Mouse (Mus musculus) forebrain, embryonic 14.5 days (tissue): ENCODE measurements around the gene Tmem132c. TPM values are rescaled to one million over a fixed set of nuclear protein-coding genes. Genes with fewer than 3 reads are reported as not detected.
A peak's percentile ranks its signal among the peaks of the same experiment; 100 is the strongest.

ENCODE experiments used
- ATAC-seq: fragments of 200-750 bp; cut with Nextera tagmentation; 2 replicates; pipeline ENCODE4 v1.8.0; 2017; ENCODE audit warnings: mild to moderate bottlenecking, moderate library complexity
- DNase-seq: peaks from one replicate; pipeline ENCODE4 v3.0.0-alpha.2; 2015; ENCODE audit warnings: low spot score
- H3K27ac ChIP-seq: fragments of 300-500 bp; sonication (generic); 2 replicates; pipeline ENCODE4 v1.5.1; 2014; ENCODE audit warnings: low read depth, mild to moderate bottlenecking, control low read depth, low read length, moderate library complexity
- H3K27me3 ChIP-seq: fragments of 300-500 bp; sonication (generic); replicated peaks from 2 replicates; pipeline ENCODE4 v1.6.1; 2014; ENCODE audit warnings: low read length, control low read depth, mixed read lengths; ENCODE audit not compliant: control insufficient read depth, insufficient read depth
- H3K36me3 ChIP-seq: fragments of 300-500 bp; sonication (generic); 2 replicates; pipeline ENCODE4 v1.6.1; 2014; ENCODE audit warnings: low read length, control low read depth; ENCODE audit not compliant: control insufficient read depth, insufficient read depth
- H3K4me1 ChIP-seq: fragments of 300-500 bp; sonication (generic); 2 replicates; pipeline ENCODE4 v1.6.1; 2014; ENCODE audit warnings: antibody characterized with exemption, low read length, control low read depth; ENCODE audit not compliant: control insufficient read depth, insufficient read depth
- H3K4me2 ChIP-seq: fragments of 300-500 bp; sonication (generic); 2 replicates; pipeline ENCODE4 v1.6.1; 2014; ENCODE audit warnings: mild to moderate bottlenecking, control low read depth, low read length
- H3K4me3 ChIP-seq: fragments of 300-500 bp; sonication (generic); 2 replicates; pipeline ENCODE4 v1.5.1; 2014; ENCODE audit warnings: low read depth, low read length, control low read depth
- H3K9ac ChIP-seq: fragments of 300-500 bp; sonication (generic); 2 replicates; pipeline ENCODE4 v1.6.1; 2014; ENCODE audit warnings: mild to moderate bottlenecking, low read length, control low read depth, moderate library complexity
- H3K9me3 ChIP-seq: fragments of 300-500 bp; sonication (generic); replicated peaks from 2 replicates; pipeline ENCODE4 v1.6.1; 2016; ENCODE audit warnings: low read length, control low read depth, mixed read lengths; ENCODE audit not compliant: control insufficient read depth
- WGBS: fragments of 180-500 bp; shearing (Covaris S2); extraction: QIAGEN DNeasy Blood & Tissue Kit; methylation state at CpG from one replicate; pipeline ENCODE4 v1.1.7; 2014; 5-methylcytosine and 5-hydroxymethylcytosine counted together
- polyA plus RNA-seq: library from polyadenylated mRNA; unstranded; fragments of >200 nt; fragmentation: Nextera tagmentation; extraction: Ambion mirVana; gene quantifications from 2 replicates; pipeline ENCODE4 v1.2.1, GENCODE M21; 2014

The Tmem132c gene
- polyA plus RNA-seq, 1 experiment from 2014 or later = 6.5 TPM

DNA sequence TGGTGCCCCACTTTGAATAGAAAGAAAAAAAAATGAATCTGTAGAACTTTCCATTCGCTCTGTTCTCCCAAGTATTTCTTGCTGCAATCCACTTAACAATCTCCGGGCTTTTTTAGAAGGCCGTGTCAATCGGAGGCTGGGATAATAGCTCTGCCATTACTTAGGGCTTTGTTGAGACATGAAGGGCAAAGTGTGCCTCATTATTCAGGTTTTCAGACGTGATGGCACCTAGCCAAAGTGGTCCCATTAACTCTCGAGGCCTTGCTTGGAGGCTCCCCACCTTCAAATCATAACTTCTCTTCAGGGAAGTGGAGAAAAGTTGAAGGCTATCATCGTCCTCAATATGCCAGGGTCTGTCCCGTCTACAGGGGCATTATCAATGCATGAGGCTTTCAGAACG, 190.0 kb downstream of the Tmem132c start:
- Histone ChIP-seq H3K4me1 (peaks cover 11% of the 10 kb centered on the region), H3K4me3 (no peak overlapping the region), H3K36me3 (no peaks in the 10 kb centered on the region), H3K27ac (no peak overlapping the region), H3K4me2 (no peak overlapping the region), H3K27me3 (no peaks in the 10 kb centered on the region), H3K9ac (no peak overlapping the region), H3K9me3 (no peaks in the 10 kb centered on the region)
- 12% methylated on average over 9 of the region's 9 CpGs for WGBS
- DNase-seq (peak; percentile 61), ATAC-seq (no peak)

DNA sequence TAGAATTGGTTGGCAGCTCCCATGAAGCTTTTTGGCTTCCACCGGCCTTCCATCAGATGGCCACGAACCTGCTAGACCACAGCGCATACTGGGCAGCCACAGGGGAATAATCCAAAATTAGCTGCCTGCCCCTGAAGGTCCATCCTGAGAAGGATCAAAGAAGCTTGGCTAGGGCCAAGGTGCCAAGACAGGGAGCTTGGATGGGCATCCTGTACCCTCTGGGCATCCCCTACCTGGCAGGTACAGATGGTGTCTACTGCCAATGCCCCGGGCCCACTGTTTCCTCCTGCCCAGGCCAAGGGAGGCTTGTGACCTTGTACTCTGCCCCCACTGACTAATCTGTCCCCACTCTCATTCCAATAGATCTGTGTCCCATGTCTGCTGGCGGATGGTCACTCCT, 195.2 kb downstream of the Tmem132c start:
- ATAC-seq (no peak), DNase-seq (no peak)
- no peak overlapping the region for H3K27ac ChIP-seq
- no peak overlapping the region for H3K4me2 ChIP-seq
- no peaks in the 10 kb centered on the region; the same call in 1 of the 2 replicates for H3K9me3 ChIP-seq
- H3K36me3 ChIP-seq = no peaks in the 10 kb centered on the region
- H3K9ac ChIP-seq = no peak overlapping the region
- H3K27me3 ChIP-seq = no peaks in the 10 kb centered on the region
- 94% methylated on average over 5 of the region's 5 CpGs for WGBS
- H3K4me1 ChIP-seq = no peaks in the 10 kb centered on the region; the same call in 1 of the 2 replicates
- H3K4me3 ChIP-seq = no peak overlapping the region

DNA sequence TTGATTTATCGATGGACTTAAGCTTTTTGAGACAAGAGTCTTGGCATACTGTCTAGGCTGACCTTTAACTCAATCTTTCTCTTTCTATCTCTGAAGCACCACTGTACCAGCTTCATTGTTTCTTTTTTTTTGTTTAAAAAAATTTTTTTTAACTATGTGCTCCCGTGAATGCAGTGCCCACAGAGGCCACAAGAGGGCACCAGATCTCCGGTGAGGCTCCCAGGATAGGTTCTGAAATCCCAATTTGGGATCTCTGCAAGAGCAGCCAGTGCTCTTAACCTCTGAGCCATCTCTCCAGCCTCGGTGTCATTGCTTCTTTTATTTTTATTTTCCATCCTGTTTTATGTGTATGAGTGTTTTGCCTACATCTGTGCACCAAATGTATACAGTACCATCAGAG, 197.0 kb downstream of the Tmem132c start:
- ATAC-seq (no peak), DNase-seq (no peak)
- no peak overlapping the region for H3K4me3 ChIP-seq
- H3K36me3 ChIP-seq = no peaks in the 10 kb centered on the region
- no peaks in the 10 kb centered on the region for H3K4me1 ChIP-seq
- no peak overlapping the region for H3K27ac ChIP-seq
- H3K9me3 ChIP-seq = no peaks in the 10 kb centered on the region; the same call in 1 of the 2 replicates
- H3K27me3 ChIP-seq = no peaks in the 10 kb centered on the region
- no peak overlapping the region for H3K4me2 ChIP-seq
- 93% methylated on average over 4 of the region's 4 CpGs for whole genome bisulfite sequencing
- no peak overlapping the region for H3K9ac ChIP-seq

DNA sequence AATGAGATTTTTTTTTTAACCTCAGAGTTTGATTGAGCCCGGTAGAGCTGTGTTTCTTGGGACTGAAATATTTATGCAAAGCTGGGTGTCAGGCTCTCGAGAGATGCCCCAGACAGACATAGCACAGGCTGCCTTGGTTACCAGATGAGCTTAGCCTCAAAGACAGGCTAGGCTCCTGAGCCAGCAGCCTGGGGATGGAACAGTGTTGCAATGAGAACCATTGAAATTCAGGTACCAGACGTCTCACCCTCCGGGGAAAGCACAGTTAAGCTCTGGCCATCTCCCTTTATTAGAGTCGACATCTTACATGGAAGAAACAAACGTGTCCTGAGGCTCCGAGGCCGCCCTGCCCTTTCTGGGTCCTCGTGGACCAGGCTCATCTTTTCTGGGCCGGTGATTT, 200.4 kb downstream of the Tmem132c start:
- Histone ChIP-seq H3K4me2 (no peak overlapping the region), H3K4me1 (no peaks in the 10 kb centered on the region), H3K27me3 (no peaks in the 10 kb centered on the region), H3K27ac (no peak overlapping the region), H3K4me3 (no peak overlapping the region), H3K9me3 (no peaks in the 10 kb centered on the region; the same call in 1 of the 2 replicates), H3K36me3 (no peaks in the 10 kb centered on the region), H3K9ac (no peak overlapping the region; the same call in 1 of the 2 replicates)
- WGBS = 15% methylated on average over 10 of the region's 10 CpGs
- DNase-seq = no peak
- ATAC-seq = no peak

DNA sequence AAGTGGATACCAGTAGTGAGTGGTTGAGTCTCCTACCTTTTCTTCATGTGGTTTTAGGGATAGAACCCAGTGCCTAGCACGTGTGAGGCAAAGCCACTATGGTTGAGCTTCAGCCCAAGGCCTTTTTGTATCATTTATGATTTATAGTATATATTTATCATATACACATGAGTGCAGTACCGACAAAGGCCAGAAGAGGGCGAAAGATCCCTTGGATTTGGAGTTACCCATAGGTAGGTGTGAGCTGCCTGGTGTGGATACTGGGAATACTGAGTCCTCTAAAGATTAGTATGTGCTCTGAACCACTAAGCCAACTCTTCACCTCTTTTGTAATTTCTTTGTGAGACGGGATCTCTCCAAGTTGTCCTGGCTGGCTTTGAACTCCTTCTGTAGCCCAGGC, 212.0 kb downstream of the Tmem132c start:
- H3K27ac ChIP-seq = no peak overlapping the region

DNA sequence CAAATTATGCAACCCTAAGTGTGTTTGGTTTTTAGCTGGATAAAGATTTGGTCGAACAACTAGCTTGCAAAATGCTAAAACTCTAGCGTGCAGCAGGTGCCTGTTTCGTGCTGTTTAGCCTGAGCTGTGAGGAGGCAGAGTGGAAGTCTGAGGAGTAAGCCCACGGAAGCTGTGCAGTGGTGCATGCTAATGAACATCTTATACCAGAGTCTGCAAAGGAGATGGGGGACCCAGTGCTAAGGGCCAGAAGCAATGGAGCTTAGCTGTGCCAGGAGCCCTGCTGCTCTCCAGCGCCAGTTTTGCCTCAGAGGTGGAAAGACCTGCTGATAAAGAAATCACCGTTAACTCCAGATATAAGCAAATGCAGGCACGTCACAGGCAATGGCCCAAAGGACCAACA, 212.5 kb downstream of the Tmem132c start:
- Histone ChIP-seq H3K9ac (no peak overlapping the region), H3K36me3 (no peaks in the 10 kb centered on the region), H3K27me3 (no peaks in the 10 kb centered on the region), H3K4me2 (no peak overlapping the region), H3K9me3 (no peaks in the 10 kb centered on the region), H3K4me1 (no peaks in the 10 kb centered on the region), H3K27ac (no peak overlapping the region; the same call in 1 of the 2 replicates), H3K4me3 (no peak overlapping the region)
- DNase-seq (no peak), ATAC-seq (no peak)
- WGBS = 68% methylated on average over 7 of the region's 7 CpGs

More for the DNA sequence above, 212.0 kb downstream of the Tmem132c start:
- no peaks in the 10 kb centered on the region for H3K27me3 ChIP-seq
- no peak overlapping the region for H3K4me2 ChIP-seq
- H3K9ac ChIP-seq = no peak overlapping the region
- H3K4me1 ChIP-seq = no peaks in the 10 kb centered on the region
- H3K36me3 ChIP-seq = no peaks in the 10 kb centered on the region
- WGBS = 29% methylated on average over 4 of the region's 4 CpGs
- DNase-seq = peak; percentile 48
- ATAC-seq = no peak
- no peaks in the 10 kb centered on the region for H3K9me3 ChIP-seq
- no peak overlapping the region for H3K4me3 ChIP-seq

DNA sequence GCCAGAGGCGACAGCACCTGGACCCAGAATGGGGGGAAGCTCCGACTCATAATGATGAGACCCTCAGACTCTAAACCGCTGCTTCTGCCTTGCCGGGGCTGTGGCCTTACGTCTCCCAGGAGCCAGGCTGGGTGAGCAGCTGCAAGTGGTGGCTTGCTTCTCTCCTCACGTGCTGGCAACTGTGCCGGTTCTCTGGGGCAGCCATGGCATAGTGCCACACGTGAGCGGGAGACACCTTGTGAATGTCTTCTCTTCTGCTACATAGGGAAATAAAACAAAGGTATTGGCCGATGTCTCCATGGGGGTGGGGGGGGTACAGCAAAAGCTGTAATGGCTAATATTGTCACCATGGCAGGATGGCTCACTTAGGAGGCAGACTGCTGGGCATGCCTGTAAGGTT, 214.5 kb downstream of the Tmem132c start:
- WGBS = 85% methylated on average over 10 of the region's 10 CpGs
- Histone ChIP-seq H3K4me1 (no peaks in the 10 kb centered on the region), H3K9me3 (no peaks in the 10 kb centered on the region), H3K27ac (no peak overlapping the region), H3K4me3 (no peak overlapping the region), H3K4me2 (no peak overlapping the region), H3K27me3 (no peaks in the 10 kb centered on the region), H3K9ac (no peak overlapping the region), H3K36me3 (no peaks in the 10 kb centered on the region)
- DNase-seq (no peak), ATAC-seq (no peak)

DNA sequence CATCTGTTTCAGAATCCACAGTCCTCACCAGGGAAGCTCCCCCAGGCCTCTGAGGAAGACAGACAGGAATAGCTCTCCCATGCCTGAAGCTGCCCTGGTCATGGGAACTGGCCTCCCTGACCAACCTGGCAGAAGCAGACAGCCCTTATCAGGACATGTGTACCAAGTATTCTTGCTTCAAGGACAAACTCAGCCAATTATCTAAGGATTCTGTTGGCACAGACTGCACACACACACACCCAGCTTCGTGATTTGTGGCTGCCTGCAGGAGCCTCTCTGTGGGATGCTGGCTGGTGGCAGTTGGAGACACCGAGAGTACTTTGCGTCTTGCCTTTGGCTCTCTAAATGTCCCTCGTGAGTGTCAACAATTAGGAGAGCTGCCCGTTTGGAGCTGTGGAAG, 226.5 kb downstream of the Tmem132c start:
- DNase-seq (peak; percentile 20), ATAC-seq (no peak)
- H3K4me2 ChIP-seq = no peak overlapping the region
- H3K27me3 ChIP-seq = no peaks in the 10 kb centered on the region
- 38% methylated on average over 5 of the region's 5 CpGs for WGBS
- H3K9me3 ChIP-seq = no peaks in the 10 kb centered on the region
- H3K9ac ChIP-seq = no peak overlapping the region
- H3K4me1 ChIP-seq = peaks cover 4% of the 10 kb centered on the region; the same call in 1 of the 2 replicates
- no peak overlapping the region for H3K4me3 ChIP-seq
- no peak overlapping the region for H3K27ac ChIP-seq
- no peaks in the 10 kb centered on the region for H3K36me3 ChIP-seq

DNA sequence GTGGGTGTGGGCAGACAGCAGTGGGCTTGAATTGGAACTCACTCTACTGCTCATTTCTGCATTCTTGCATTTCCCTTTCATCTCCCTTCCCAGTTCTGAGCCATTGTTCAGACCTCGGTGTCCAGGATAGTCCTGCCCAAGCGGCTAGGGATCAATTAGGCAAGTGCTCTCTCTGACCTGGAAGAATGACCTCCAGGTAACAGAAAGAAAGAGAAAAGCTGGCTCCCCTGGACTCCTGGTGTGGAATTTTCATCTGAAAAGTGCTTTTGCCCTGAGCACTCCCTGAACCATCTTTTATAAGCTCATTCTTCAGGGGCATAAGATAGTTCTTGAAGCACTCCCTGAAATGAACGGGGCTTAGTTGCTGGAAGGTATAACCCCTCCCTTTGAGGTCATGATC, 228.7 kb downstream of the Tmem132c start:
- DNase-seq (no peak), ATAC-seq (no peak)
- H3K36me3 ChIP-seq = no peaks in the 10 kb centered on the region
- H3K27ac ChIP-seq = no peak overlapping the region
- no peak overlapping the region for H3K9ac ChIP-seq
- 5% methylated on average over 3 of the region's 3 CpGs for WGBS
- no peak overlapping the region for H3K4me2 ChIP-seq
- no peak overlapping the region for H3K4me3 ChIP-seq
- no peaks in the 10 kb centered on the region for H3K27me3 ChIP-seq
- H3K9me3 ChIP-seq = no peaks in the 10 kb centered on the region
- peaks cover 4% of the 10 kb centered on the region; the same call in 1 of the 2 replicates for H3K4me1 ChIP-seq
